Mouse (Mus musculus): Measurements from ENCODE around the gene Cat. TPM values are rescaled to one million over a fixed set of nuclear protein-coding genes. Genes with fewer than 3 reads are reported as not detected.

Cat gene
- polyA plus RNA-seq, 1 experiment, result 62.1 TPM

DNA sequence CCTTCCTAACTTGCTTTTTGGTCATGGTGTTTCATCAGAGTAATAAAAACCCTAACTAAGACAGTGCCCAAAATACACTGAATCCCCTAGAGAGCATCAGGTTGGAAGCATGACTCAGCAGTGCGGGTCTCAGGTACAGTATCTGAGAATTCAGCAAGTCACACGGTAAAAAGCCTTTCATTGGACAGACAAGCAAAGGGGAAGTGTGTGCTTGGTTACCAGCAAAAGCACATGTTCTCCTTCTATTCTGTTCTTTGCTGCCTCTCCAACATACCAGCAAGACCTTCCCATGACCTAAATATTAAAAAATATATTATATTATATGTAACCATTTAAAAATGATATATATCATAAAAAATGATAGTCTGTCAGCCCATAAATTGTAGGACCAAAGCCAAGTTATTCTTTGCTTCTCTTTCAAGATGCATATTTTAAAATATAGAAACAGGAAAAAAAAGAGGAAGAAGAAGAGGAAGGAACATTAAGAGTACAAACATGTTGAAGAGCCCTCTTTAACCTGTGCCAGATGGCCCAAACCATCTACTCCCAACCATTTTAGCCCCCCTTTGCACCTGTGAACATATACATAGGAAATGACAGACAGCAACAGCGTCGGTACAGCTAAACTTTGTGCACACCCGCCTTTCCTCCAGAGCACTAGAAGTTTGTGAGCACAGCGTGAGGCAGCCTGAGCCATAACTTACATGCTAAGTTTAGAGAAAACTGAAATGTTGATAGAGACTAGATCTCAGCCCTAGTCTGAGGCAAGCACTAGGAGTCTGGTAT lies 10.9 kb upstream of the Cat start:
- DNase-seq (ENCODE audit: low read depth), result no peak
- TF ChIP-seq POLR2A (IDR thresholded peaks at IDR 0.05; ENCODE audit: borderline replicate concordance, extremely low read depth, insufficient read depth, insufficient read length, poor library complexity, severe bottlenecking) (no peak), CTCF (IDR thresholded peaks at IDR 0.05; ENCODE audit: borderline replicate concordance, extremely low read depth, insufficient read depth, insufficient read length) (no peak)

DNA sequence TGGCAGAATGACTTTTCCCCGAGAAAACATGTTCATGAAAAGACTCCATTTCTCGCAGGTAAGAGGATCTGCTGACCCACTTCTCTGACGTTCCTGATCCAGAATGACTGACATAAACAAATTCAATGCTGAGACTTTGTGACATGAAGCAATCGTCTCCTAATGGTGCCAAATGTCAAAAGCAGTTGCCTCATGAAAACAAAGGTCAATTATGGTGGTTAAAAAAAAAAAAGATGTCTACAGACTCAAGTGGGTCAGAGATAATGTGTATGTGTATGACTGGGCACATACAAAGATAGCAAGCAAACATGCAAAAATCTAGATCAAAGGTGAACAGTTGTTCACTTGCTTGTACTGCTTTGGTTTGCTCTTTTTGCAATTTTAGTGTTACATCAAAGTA lies 8.9 kb upstream of the Cat start:
- TF ChIP-seq POLR2A (IDR thresholded peaks at IDR 0.05; ENCODE audit: borderline replicate concordance, extremely low read depth, insufficient read depth, insufficient read length, poor library complexity, severe bottlenecking) (no peak), CTCF (IDR thresholded peaks at IDR 0.05; ENCODE audit: borderline replicate concordance, extremely low read depth, insufficient read depth, insufficient read length) (no peak)
- no peak for DNase-seq (ENCODE audit: low read depth)

DNA sequence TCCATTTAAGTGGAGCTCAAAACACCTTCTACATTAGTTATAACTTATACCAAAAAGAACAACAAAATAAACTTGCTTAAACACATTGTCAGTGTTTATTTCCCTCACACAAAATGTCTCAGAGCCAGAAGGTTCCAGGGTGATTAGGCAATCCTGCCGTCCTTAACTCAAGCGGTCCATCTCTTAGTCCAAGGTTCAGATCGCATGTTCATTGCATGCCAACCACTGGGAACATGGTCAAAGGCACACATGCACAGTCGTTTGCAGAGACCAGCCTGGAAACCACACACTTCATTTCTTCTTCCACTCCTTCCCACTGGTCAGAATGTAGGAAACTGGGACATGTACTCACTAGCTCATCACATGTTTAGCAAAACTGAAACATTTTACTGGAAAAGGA lies 7.6 kb upstream of the Cat start:
- no peak for DNase-seq (ENCODE audit: low read depth)
- TF ChIP-seq CTCF (IDR thresholded peaks at IDR 0.05; ENCODE audit: borderline replicate concordance, extremely low read depth, insufficient read depth, insufficient read length) (no peak), POLR2A (IDR thresholded peaks at IDR 0.05; ENCODE audit: borderline replicate concordance, extremely low read depth, insufficient read depth, insufficient read length, poor library complexity, severe bottlenecking) (no peak)

DNA sequence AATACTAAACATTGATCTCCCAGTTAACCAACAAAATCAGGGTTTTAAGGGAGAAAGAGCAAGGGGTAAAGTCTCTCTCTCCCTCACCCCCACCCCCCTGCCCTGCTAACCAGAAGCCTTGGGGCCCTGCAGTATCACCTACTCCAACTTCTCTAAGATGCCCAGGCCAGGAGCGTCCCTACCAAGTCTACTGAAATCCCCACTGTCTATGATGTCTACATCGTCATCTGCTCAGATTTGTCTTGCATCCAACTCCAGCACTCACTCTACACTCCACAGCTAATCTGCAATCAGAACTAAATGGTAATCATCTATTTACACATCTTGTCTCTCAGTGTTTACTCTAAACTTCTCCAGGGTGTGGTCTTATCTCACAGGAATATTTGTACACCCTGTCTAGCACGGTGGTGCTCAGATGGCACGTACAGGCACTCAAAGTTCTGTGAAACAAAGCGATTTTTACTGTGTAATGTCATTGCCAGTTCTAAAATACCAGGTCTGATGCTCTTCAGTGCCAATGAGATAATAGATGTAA lies 907 bp downstream of the Cat start:
- peak; percentile 19 for DNase-seq (ENCODE audit: low read depth)
- no peak for TF ChIP-seq CTCF (IDR thresholded peaks at IDR 0.05; ENCODE audit: borderline replicate concordance, extremely low read depth, insufficient read depth, insufficient read length)
- TF ChIP-seq POLR2A (IDR thresholded peaks at IDR 0.05; ENCODE audit: borderline replicate concordance, extremely low read depth, insufficient read depth, insufficient read length, poor library complexity, severe bottlenecking), result no peak

DNA sequence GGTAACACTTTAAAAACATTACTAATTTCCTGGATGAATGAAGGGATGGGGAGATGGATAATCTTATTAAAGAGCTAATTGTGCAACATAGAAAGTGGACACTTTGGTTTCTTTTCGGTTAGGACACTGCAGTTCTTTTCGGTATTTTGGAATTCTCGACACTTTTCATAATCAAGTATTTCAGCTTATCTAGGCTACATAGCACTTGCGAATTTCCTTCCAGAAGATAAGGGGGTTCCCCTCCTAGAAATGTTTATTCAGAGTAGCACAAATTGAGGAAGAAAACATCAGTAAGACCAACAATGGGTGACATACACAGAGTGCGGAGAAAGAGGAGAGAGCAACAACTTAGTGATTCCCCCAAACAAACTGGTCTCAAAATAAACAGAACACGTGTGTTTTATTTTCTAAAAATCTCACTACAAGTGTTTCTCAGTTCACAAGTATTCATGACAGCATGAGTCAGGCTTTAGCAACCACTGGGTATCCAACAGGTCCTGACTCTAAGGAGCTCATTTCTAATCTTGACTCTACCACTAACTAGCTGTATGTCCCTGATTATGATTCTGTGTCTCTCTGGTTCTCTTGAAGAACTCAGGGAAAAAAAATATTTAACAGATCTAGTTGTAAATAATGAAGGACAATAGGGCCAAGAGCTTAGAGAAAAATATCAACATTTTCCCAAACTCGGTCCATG lies 1.5 kb downstream of the Cat start:
- DNase-seq (ENCODE audit: low read depth), result no peak
- no peak for TF ChIP-seq CTCF (IDR thresholded peaks at IDR 0.05; ENCODE audit: borderline replicate concordance, extremely low read depth, insufficient read depth, insufficient read length)
- no peak for TF ChIP-seq POLR2A (IDR thresholded peaks at IDR 0.05; ENCODE audit: borderline replicate concordance, extremely low read depth, insufficient read depth, insufficient read length, poor library complexity, severe bottlenecking)

DNA sequence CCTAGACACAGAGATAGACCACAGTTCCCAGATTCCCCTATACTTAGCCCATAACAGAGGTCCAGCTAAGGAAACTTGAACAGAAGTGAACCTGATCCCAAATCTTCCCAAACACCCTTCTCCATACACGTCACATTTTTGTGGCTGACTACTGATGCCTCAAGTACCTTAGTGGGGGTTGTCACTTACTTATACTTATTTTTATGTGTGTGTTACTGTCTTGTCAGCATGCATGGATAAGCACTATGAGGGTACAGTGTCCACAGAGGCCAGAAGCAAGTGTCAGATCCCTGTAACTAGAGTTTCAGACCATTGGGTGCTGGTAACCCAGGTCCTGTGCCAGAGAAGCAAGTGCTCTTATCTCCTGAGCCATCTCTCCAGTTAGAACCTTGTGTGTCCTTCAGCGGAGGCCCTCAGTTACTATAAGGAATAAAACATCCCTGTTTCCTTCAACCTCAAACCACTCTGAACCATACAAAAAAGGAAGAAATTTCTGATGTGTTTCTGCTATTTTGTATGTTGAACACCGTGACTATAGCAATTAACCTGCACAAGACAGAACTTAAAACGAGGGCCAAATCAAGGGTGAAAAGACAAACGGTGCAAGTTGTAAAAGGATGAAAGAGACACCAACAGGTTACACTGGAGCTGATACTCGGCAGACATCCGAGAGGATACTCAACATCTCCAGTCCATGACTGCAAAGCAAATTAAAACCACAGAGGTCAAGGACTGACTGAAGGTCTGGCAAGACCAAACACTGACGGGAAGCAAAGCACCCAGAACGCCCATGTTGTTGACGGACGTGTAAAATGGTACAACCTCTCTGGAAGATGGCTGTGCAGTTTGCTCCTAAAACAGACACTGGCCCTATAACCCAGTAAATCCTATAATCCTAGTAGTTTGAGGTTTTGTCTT lies 3.4 kb downstream of the Cat start:
- TF ChIP-seq POLR2A (IDR thresholded peaks at IDR 0.05; ENCODE audit: borderline replicate concordance, extremely low read depth, insufficient read depth, insufficient read length, poor library complexity, severe bottlenecking) (no peak), CTCF (IDR thresholded peaks at IDR 0.05; ENCODE audit: borderline replicate concordance, extremely low read depth, insufficient read depth, insufficient read length) (no peak)
- no peak for DNase-seq (ENCODE audit: low read depth)

DNA sequence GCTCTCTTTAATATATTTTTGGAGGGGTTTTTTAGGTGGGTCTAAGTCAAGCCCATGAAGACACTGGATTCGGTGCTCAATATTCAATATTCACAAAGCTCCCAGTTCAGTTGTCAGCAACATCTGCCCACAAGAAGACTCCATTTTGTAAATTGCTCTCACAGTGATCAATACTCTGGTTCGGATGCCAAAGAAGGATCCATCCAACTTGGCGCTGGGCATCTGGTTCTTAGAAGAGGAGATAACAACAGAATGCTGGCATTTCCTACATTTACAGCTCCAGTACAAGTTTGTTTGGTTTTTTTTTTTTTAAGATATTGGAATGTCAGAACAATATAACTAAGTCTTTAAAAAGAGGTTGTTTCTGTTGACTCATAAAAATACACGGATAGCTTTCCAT lies 4.1 kb downstream of the Cat start:
- DNase-seq (ENCODE audit: low read depth), result no peak

DNA sequence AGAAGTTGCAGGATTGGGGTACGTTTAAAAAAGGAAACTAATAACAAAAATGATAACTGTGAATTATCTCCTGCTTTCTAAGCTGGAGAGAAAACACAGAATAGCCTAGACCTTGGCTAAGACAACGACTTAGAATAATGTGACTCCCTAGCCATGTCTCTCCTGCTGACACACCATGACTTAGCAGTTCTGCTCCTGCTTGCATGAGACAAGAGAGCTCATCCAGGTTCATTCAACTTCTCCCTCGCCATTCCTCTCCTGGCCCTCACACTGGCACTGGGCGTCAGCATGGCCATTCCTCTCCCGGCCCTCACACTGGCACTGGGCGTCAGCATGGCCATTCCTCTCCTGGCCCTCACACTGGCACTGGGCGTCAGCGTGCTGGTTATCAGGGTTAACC lies 4.7 kb downstream of the Cat start:
- no peak for TF ChIP-seq POLR2A (IDR thresholded peaks at IDR 0.05; ENCODE audit: borderline replicate concordance, extremely low read depth, insufficient read depth, insufficient read length, poor library complexity, severe bottlenecking)
- TF ChIP-seq CTCF (IDR thresholded peaks at IDR 0.05; ENCODE audit: borderline replicate concordance, extremely low read depth, insufficient read depth, insufficient read length), result no peak

More for the DNA sequence above, 4.1 kb downstream of the Cat start:
- no peak for TF ChIP-seq CTCF (IDR thresholded peaks at IDR 0.05; ENCODE audit: borderline replicate concordance, extremely low read depth, insufficient read depth, insufficient read length)
- no peak for TF ChIP-seq POLR2A (IDR thresholded peaks at IDR 0.05; ENCODE audit: borderline replicate concordance, extremely low read depth, insufficient read depth, insufficient read length, poor library complexity, severe bottlenecking)

DNA sequence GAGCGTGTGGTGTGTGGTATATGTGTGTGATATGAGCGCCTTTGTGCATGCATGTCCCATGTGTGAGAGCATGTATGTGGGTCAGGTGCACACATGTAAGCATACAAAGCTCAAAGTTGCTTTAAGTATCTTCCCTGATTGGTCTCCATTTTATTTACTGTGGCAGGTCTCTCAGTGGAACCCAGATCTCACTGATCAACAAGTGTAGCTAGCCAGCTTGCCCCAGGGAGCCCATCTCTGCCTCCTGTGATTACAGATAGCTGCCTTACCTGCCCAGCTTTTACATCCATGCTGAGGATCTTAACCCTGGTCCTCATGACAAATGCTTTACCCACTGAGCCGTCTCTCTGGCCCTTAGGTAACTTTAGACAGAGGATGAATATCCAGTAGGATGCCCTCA lies 6.6 kb downstream of the Cat start:
- TF ChIP-seq CTCF (IDR thresholded peaks at IDR 0.05; ENCODE audit: borderline replicate concordance, extremely low read depth, insufficient read depth, insufficient read length) (no peak), POLR2A (IDR thresholded peaks at IDR 0.05; ENCODE audit: borderline replicate concordance, extremely low read depth, insufficient read depth, insufficient read length, poor library complexity, severe bottlenecking) (no peak)

More for the DNA sequence above, 4.7 kb downstream of the Cat start:
- DNase-seq (ENCODE audit: low read depth), result no peak

DNA sequence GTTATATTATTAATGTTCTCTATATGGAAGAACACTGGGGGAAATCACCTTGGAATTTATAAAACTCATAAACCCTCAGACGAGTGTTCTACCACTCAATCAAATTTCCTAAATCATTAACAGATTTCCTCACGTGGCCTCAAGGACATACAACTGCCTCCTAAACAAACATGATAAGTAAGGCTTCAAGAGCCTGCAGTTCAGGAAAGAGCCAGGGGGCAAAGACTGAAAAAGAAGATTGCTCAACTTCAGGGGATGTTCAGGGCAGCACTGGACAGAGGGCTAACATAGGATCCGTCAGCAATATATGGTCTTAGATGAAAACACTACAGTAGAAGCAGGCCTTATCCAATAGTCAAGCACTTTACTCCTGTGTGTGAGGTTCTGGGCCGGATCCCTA lies 7.5 kb downstream of the Cat start:
- TF ChIP-seq CTCF (IDR thresholded peaks at IDR 0.05; ENCODE audit: borderline replicate concordance, extremely low read depth, insufficient read depth, insufficient read length), result no peak
- TF ChIP-seq POLR2A (IDR thresholded peaks at IDR 0.05; ENCODE audit: borderline replicate concordance, extremely low read depth, insufficient read depth, insufficient read length, poor library complexity, severe bottlenecking), result no peak
- DNase-seq (ENCODE audit: low read depth), result no peak

More for the DNA sequence above, 6.6 kb downstream of the Cat start:
- DNase-seq (ENCODE audit: low read depth), result no peak

DNA sequence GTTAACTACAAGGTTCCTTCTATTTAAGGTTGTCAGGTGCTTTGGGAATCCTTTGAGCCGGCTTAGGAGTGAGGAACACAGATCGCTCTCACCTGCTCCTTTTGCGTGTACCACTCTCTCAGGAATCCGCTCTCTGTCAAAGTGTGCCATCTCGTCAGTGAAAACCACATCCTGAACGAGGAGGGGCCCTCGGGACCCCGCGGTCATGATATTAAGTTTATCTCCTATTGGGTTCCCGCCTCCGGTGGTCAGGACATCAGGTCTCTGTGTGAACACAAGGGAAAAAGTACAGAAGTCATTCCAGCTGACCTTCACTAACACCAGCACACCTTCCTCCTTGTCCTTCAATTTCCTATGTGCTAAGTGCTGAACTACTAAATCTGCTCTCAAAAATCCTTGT lies 8.3 kb downstream of the Cat start:
- no peak for TF ChIP-seq POLR2A (IDR thresholded peaks at IDR 0.05; ENCODE audit: borderline replicate concordance, extremely low read depth, insufficient read depth, insufficient read length, poor library complexity, severe bottlenecking)
- no peak for DNase-seq (ENCODE audit: low read depth)

Data from brain, embryonic 14.5 days (tissue).